Mouse (Mus musculus) G1E (cell line): ENCODE data around the gene Dab1. TPM values are rescaled to one million over a fixed set of nuclear protein-coding genes. Genes with fewer than 3 reads are reported as not detected.

ENCODE experiments used
- ATAC-seq: 2 replicates; pipeline ENCODE4 v1.8.0; 2016; ENCODE audit warnings: mild to moderate bottlenecking; ENCODE audit not compliant: insufficient number of reproducible peaks, poor library complexity, low FRiP score, severe bottlenecking; ENCODE audit errors: extremely low read depth
- DNase-seq: peaks from one replicate; pipeline ENCODE4 v3.0.0; 2012; ENCODE audit warnings: low spot score
- H3K27me3 ChIP-seq: 2 replicates; pipeline ENCODE4 v1.6.1; 2012; ENCODE audit warnings: mild to moderate bottlenecking, low read length, inconsistent platforms; ENCODE audit not compliant: insufficient read depth
- H3K36me3 ChIP-seq: replicated peaks from 2 replicates; pipeline ENCODE3; 2012; ENCODE audit warnings: mild to moderate bottlenecking, inconsistent platforms
- H3K4me1 ChIP-seq: 2 replicates; pipeline ENCODE4 v1.6.1; 2012; ENCODE audit warnings: low read depth, low read length, inconsistent platforms, mixed read lengths; ENCODE audit not compliant: insufficient read depth
- H3K4me3 ChIP-seq: 2 replicates; pipeline ENCODE4 v1.5.1; 2012; ENCODE audit warnings: low read depth, mild to moderate bottlenecking, inconsistent platforms, low read length, moderate library complexity, mixed read lengths
- H3K9me3 ChIP-seq: replicated peaks from 2 replicates; pipeline ENCODE4 v1.6.1; 2012; ENCODE audit warnings: inconsistent platforms
- CTCF ChIP-seq: IDR thresholded peaks from 2 replicates; pipeline ENCODE4 v1.5.1; 2012; ENCODE audit warnings: low read depth, low read length, inconsistent platforms, mixed read lengths
- GATA1 ChIP-seq: IDR thresholded peaks from 2 replicates; pipeline ENCODE4 v1.6.1; 2012; ENCODE audit warnings: borderline replicate concordance, low read length, inconsistent platforms, mixed read lengths
- GATA2 ChIP-seq: IDR thresholded peaks from 2 replicates; pipeline ENCODE4 v1.6.1; 2012; ENCODE audit warnings: low read depth, low read length, inconsistent platforms, borderline replicate concordance
- POLR2AphosphoS5 ChIP-seq: IDR thresholded peaks from 2 replicates; pipeline ENCODE4 v1.6.1; 2012; ENCODE audit warnings: low read depth, low read length, inconsistent platforms; ENCODE audit not compliant: insufficient replicate concordance
- TAL1 ChIP-seq: conservative IDR thresholded peaks from 2 replicates; pipeline ENCODE4 v1.6.1; 2012; ENCODE audit warnings: low read depth, low read length, inconsistent platforms, mixed read lengths
- polyA plus RNA-seq: library from polyadenylated mRNA; stranded (reverse); fragments of >175 nt; gene quantifications from 2 replicates; pipeline ENCODE4 v1.2.3, GENCODE M21; 2012
- total RNA-seq, 2 experiments: library from RNA; stranded (forward) in 1 of 2; stranded (reverse) in 1 of 2; fragments of 200-1000 nt in 1 of 2; fragments of >200 nt in 1 of 2; fragmentation: Nextera tagmentation in 1 of 2; gene quantifications; 2 replicates each; pipeline ENCODE4 v1.2.3; 2014 to 2017

The Dab1 gene
- total and polyA plus RNA-seq, 3 experiments = 0.16 TPM; not detected in 2

DNA sequence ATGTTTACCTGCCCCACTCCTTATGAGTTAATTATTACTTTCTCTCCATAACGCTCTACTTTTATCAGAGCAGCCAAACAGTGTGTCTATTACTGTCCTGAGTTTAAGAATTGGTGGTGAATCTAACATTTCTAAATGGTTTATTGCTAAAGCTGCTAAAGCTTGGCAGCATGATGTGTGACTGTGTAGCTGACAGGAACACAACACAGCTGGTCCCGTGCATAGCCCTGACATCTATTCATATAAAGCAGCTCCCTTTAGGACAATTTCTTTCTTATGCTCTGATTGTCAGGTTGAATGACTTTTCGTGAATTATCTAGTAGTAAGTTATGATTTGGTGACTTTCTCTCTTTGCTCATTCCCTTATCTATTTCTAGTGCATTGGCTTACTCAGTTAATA lies 329.1 kb downstream of the Dab1 start:
- Histone ChIP-seq H3K4me1 (no peaks in the 10 kb centered on the region), H3K9me3 (peaks cover 41% of the 10 kb centered on the region), H3K4me3 (no peak overlapping the region), H3K27me3 (no peaks in the 10 kb centered on the region), H3K36me3 (no peaks in the 10 kb centered on the region)
- DNase-seq = no peak
- TF ChIP-seq TAL1 (no peak), GATA1 (no peak), CTCF (no peak), POLR2AphosphoS5 (no peak), GATA2 (no peak)
- ATAC-seq = no peak

DNA sequence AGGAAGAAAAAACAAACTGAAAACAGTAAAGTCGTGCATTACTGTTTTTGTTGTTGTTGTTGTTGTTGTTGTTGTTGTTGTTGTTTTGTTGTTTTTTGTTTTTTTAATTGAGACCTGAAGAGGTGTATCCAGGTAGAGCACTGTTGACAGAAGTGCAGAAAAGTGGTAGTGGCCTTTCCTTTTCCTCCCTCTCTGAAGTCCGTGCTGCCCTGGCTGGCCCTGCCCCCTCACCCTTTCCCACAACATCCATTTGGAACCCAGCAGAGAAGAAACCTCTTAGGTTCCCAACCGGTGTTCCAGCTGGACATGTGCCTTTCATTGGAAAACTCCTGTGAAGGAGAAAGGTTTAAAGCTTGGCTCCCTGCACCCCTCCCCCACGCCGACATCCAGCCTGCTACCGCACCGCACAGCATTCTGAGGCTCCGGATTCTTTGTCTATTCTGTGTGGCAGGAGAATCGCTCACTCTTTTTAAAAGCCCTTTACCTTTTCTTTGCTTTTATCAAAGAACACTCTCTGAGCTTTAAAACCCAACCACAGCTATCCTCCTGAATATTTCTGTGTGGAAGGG lies 334.6 kb downstream of the Dab1 start:
- no peak for TF ChIP-seq GATA2
- TF ChIP-seq CTCF = no peak
- H3K4me3 ChIP-seq = no peak overlapping the region
- ATAC-seq (no peak), DNase-seq (no peak)
- H3K27me3 ChIP-seq = no peaks in the 10 kb centered on the region
- no peaks in the 10 kb centered on the region for H3K4me1 ChIP-seq
- no peaks in the 10 kb centered on the region for H3K36me3 ChIP-seq
- peaks cover 31% of the 10 kb centered on the region for H3K9me3 ChIP-seq

DNA sequence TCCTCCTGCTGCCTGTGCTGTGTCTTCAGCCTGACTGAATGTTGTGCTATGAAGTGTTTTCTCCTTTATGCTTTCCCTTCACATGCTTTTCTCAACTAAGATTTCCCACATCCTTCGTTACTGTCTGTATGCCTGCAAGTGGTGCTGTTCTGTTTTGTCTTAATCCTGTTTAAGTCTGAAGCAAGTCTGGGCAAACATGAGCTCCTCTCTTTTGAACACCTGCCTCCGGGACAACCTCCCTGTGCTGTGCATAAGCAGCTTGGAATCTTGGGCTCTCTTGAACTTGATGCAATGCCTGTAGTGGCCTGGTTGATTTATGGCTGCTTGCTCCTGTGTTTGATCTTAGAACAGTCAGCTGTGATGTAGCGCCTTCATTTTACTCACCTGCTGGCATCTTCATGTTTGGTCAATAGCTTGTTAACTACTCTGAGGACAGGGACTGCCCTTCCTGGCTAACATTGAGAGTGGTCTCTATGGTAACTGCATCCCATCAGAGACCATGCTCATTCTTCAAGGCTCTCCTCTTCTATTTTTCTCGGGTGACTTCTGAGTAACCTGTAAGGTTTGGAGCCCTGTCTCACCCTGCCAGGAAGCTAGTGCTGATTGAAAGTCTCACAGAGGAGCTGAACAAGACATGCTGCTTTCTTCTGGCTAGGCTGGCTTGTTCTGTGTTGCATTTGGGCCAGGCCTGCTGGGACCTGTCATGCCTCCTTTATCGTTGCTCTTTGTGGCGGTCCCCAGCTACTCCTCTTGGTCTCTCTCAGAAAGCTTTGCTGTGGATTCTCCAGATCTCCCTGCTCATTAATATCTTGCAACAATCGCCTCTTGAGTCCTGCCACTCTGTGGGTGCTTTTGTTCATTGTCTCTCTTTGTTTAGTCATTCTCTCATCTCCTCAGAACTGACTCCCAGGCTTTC lies 342.2 kb downstream of the Dab1 start:
- H3K9me3 ChIP-seq = peaks cover 31% of the 10 kb centered on the region
- H3K27me3 ChIP-seq = no peaks in the 10 kb centered on the region
- no peak for TF ChIP-seq CTCF
- no peak for TF ChIP-seq TAL1
- TF ChIP-seq GATA2 = no peak
- TF ChIP-seq POLR2AphosphoS5 = no peak
- no peak for TF ChIP-seq GATA1
- ATAC-seq (no peak), DNase-seq (no peak)
- no peaks in the 10 kb centered on the region for H3K4me1 ChIP-seq
- no peaks in the 10 kb centered on the region for H3K36me3 ChIP-seq
- no peak overlapping the region for H3K4me3 ChIP-seq

DNA sequence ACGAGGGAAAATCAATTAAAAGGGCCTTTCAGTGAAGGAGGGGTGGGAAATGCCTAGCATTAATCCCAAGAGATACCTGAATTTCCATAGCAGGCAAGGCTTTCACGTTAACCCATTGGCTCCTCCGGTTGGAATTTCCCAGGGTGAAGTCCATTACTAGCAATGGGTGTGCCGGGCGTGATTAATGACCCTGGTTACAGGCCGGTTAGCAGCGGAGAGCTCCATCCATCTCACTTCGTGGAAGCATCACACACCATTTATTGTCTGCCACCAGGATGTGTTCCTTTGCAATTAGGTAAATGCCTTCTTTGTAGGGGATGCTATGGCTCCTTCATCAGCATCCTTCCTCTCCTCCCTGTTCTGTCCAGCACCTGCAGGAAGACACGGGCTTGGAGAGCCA lies 350.7 kb downstream of the Dab1 start:
- H3K4me3 ChIP-seq = no peak overlapping the region
- TF ChIP-seq POLR2AphosphoS5 = no peak
- TF ChIP-seq GATA2 = no peak
- no peak for TF ChIP-seq GATA1
- TF ChIP-seq CTCF = no peak
- TF ChIP-seq TAL1 = no peak
- H3K27me3 ChIP-seq = no peaks in the 10 kb centered on the region
- no peaks in the 10 kb centered on the region for H3K36me3 ChIP-seq
- DNase-seq (no peak), ATAC-seq (no peak)
- H3K9me3 ChIP-seq = peaks cover 50% of the 10 kb centered on the region
- no peaks in the 10 kb centered on the region for H3K4me1 ChIP-seq

DNA sequence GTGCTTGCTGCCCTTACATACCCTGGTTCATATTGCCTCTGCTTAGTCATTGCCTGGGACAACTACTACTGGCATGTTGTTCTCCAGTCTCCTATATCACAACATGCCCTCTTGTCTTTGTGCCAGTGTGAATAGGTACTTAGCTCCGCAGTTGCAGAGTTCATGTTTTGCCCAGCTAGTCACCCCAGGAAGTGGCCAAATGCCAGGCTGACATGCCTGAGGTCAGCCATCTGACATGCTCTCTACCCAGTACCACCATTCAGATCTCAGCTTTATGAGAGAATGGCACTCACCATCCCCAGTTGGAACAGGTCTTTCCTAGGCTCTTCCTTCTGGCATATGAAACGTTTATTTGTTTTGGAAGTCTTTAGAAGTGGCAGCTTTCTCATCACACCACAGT lies 355.4 kb downstream of the Dab1 start:
- Histone ChIP-seq H3K36me3 (no peaks in the 10 kb centered on the region), H3K27me3 (no peaks in the 10 kb centered on the region), H3K4me3 (no peak overlapping the region), H3K4me1 (no peaks in the 10 kb centered on the region), H3K9me3 (peaks cover 44% of the 10 kb centered on the region)
- no peak for ATAC-seq
- TF ChIP-seq GATA2 (no peak), POLR2AphosphoS5 (no peak), CTCF (no peak), GATA1 (no peak), TAL1 (no peak)
- DNase-seq = no peak

DNA sequence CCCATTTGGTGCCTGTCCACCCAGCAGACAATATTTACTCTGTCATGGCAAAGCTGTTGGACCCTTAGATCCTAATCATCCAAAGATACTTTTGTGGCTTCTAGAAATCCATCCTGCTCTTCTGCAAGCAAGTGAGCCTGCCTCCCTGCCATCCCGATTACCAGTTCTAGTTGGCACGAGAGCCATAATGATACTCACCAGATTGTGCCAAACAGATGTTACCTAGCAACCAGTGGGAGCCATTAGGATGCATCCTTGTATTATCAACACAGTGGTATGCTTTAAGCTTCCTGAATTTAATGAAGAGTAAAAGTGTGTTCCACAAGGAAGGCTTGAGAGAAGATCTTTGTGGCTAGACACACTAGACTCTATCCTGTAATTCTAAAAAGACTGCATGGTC lies 355.8 kb downstream of the Dab1 start:
- ATAC-seq = no peak
- TF ChIP-seq POLR2AphosphoS5 = no peak
- TF ChIP-seq GATA2 = no peak
- TF ChIP-seq GATA1 = no peak
- no peaks in the 10 kb centered on the region for H3K36me3 ChIP-seq

DNA sequence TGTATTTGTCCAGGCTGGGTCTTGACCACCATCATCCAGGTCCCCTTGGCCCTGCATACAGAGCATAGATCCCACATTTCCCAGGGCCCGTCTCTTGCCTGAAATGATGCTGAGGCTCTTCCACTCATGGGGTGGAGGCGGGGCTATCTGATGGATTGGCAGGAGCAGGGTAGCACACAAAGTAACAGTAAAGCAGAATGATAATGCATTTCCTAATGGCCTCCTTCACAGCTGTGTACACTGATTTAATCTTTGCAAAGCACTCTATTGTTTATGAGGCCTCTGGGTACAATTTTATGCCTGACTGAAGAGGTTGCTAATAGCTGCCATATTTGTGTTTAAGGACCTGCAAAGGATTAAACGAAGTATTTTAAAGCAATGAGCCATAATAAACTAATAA lies 374.7 kb downstream of the Dab1 start:
- ATAC-seq (no peak), DNase-seq (no peak)
- Histone ChIP-seq H3K9me3 (peaks cover 6% of the 10 kb centered on the region; the same call in 1 of the 2 replicates), H3K4me3 (no peak overlapping the region), H3K36me3 (no peaks in the 10 kb centered on the region), H3K4me1 (no peaks in the 10 kb centered on the region), H3K27me3 (no peaks in the 10 kb centered on the region)
- no peak for TF ChIP-seq GATA2
- TF ChIP-seq TAL1 = no peak

More for the DNA sequence above, 355.8 kb downstream of the Dab1 start:
- H3K4me3 ChIP-seq = no peak overlapping the region
- H3K4me1 ChIP-seq = no peaks in the 10 kb centered on the region
- no peak for DNase-seq
- H3K9me3 ChIP-seq = peaks cover 40% of the 10 kb centered on the region
- H3K27me3 ChIP-seq = no peaks in the 10 kb centered on the region
